29 mouse cellular contexts compared by ENCODE assay signal in the genomic region with DNA sequence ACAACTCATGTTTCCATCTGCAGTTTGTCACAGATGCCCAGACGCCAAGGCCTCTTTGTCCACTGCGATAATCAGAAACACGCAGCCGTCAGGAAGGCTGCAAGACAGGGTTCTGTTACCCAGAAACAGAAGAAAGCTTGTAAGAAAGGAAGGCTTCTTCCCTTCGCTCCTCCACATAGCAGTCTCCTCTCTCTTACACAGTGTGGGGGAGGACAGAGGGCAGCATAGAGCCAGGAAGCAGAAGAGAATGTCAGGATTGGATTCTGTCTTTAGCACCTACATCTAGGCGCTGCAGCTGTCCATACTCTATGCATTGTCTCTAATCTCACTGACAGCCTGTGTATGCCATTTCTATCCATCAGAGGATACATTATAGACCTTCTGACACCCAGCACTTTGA. TPM values are rescaled to one million over a fixed set of nuclear protein-coding genes. Genes with fewer than 3 reads are reported as not detected.
DNase-seq lines count a peak whose midpoint lies in the region; ATAC-seq and TF ChIP-seq lines count a peak whose summit lies in the region.
"Had no signal": no experiment of that assay in that cellular context is flagged by ENCODE, and none has a peak within 500 bp of the region (broad histone marks: within the 10 kb centered on the region; RNA-seq: fewer than 3 reads in every experiment).

No protein-coding gene starts in this region.

- no peak for DNase-seq in forebrain, postnatal 0 days
- DNase-seq in kidney, postnatal 0 days (ENCODE audit: low spot score) = peak; percentile 36
- DNase-seq in kidney, adult 9 months = no peak
- DNase-seq in retina, adult 2 months (ENCODE audit: low read depth, low spot score) = peak; percentile 22
- DNase-seq in retina, embryonic 14.5 days (ENCODE audit: low spot score) = no peak
- no peak for DNase-seq in cerebellum, adult 2 months
- DNase-seq: B cell, adult 2 months; cerebellum, adult 9-11 months; gastrocnemius, adult 2 months; kidney, adult 2 months; kidney, postnatal 25 days; right cerebral cortex, postnatal 14 days; spleen, adult 18-20 months; thymus, adult 2 months had no signal

- no peaks in the 10 kb centered on the region for H3K4me1 ChIP-seq in forebrain, postnatal 0 days (ENCODE audit: insufficient read depth)
- no peaks in the 10 kb centered on the region; the same call in 1 of the 2 replicates for H3K4me1 ChIP-seq in forebrain, embryonic 16.5 days (replicated peaks; ENCODE audit: control insufficient read depth, insufficient read depth, low read length)
- no peaks in the 10 kb centered on the region for H3K4me1 ChIP-seq in kidney, postnatal 0 days (replicated peaks; ENCODE audit: insufficient read depth, low read length)
- peaks cover 3% of the 10 kb centered on the region for H3K4me1 ChIP-seq in cerebellum, adult 2 months (ENCODE audit: control insufficient read depth, insufficient read depth, low read length)
- H3K4me1 ChIP-seq: forebrain, embryonic 13.5 days; lung, embryonic 15.5 days; midbrain, embryonic 13.5 days had no signal

- no peak overlapping the region for H3K27ac ChIP-seq in forebrain, postnatal 0 days (ENCODE audit: low read depth, low read length)
- no peak overlapping the region for H3K27ac ChIP-seq in forebrain, embryonic 16.5 days (ENCODE audit: low read length)
- H3K27ac ChIP-seq in kidney, postnatal 0 days = no peak overlapping the region
- H3K27ac ChIP-seq in cerebellum, adult 2 months (ENCODE audit: insufficient read depth, low read length) = no peak overlapping the region
- H3K27ac ChIP-seq: forebrain, embryonic 13.5 days; gastrocnemius, adult 2 months; lung, embryonic 15.5 days; midbrain, embryonic 13.5 days had no signal

- no peak overlapping the region for H3K9ac ChIP-seq in forebrain, postnatal 0 days
- H3K9ac ChIP-seq in forebrain, embryonic 16.5 days (replicated peaks; ENCODE audit: low read depth, low read length) = no peak overlapping the region
- no peak overlapping the region for H3K9ac ChIP-seq in kidney, postnatal 0 days (ENCODE audit: low read depth, low read length)
- H3K9ac ChIP-seq: forebrain, embryonic 13.5 days; lung, embryonic 15.5 days; midbrain, embryonic 13.5 days had no signal

- H3K27me3 ChIP-seq in forebrain, postnatal 0 days (ENCODE audit: insufficient read depth, low read length) = no peaks in the 10 kb centered on the region
- H3K27me3 ChIP-seq in forebrain, embryonic 16.5 days (replicated peaks; ENCODE audit: control insufficient read depth, insufficient read depth, low read length) = no peaks in the 10 kb centered on the region
- H3K27me3 ChIP-seq in kidney, postnatal 0 days (ENCODE audit: insufficient read depth, low read length) = no peaks in the 10 kb centered on the region
- no peaks in the 10 kb centered on the region for H3K27me3 ChIP-seq in cerebellum, adult 2 months (ENCODE audit: control insufficient read depth, insufficient read depth, low read length)
- H3K27me3 ChIP-seq: forebrain, embryonic 13.5 days; lung, embryonic 15.5 days; midbrain, embryonic 13.5 days had no signal

- WGBS in forebrain, postnatal 0 days = 64% methylated on average over 6 of the region's 6 CpGs
- 56% methylated on average over 6 of the region's 6 CpGs for WGBS in forebrain, embryonic 16.5 days
- WGBS in kidney, postnatal 0 days = 41% methylated on average over 6 of the region's 6 CpGs
- WGBS in cerebellum, adult 2 months = 78% methylated on average over 6 of the region's 6 CpGs

- no peaks in the 10 kb centered on the region for H3K36me3 ChIP-seq in forebrain, postnatal 0 days (ENCODE audit: insufficient read depth)
- no peaks in the 10 kb centered on the region for H3K36me3 ChIP-seq in forebrain, embryonic 16.5 days (ENCODE audit: control insufficient read depth, insufficient read depth)
- no peaks in the 10 kb centered on the region for H3K36me3 ChIP-seq in kidney, postnatal 0 days (ENCODE audit: insufficient read depth, low read length)
- H3K36me3 ChIP-seq: lung, embryonic 15.5 days; midbrain, embryonic 13.5 days had no signal

- TF ChIP-seq POLR2A in cerebellum, adult 2 months (IDR thresholded peaks at IDR 0.05; ENCODE audit: borderline replicate concordance, insufficient read depth, low read length) = no peak

- H3K9me3 ChIP-seq in forebrain, postnatal 0 days (ENCODE audit: low read length) = no peaks in the 10 kb centered on the region
- H3K9me3 ChIP-seq in forebrain, embryonic 16.5 days (ENCODE audit: control insufficient read depth, low read length) = no peaks in the 10 kb centered on the region
- H3K9me3 ChIP-seq in kidney, postnatal 0 days (replicated peaks; ENCODE audit: low read length) = no peaks in the 10 kb centered on the region
- H3K9me3 ChIP-seq: forebrain, embryonic 13.5 days; lung, embryonic 15.5 days; midbrain, embryonic 13.5 days had no signal

- peak; percentile 50; the same call in 1 of the 2 replicates for ATAC-seq in forebrain, postnatal 0 days
- no peak for ATAC-seq in forebrain, embryonic 16.5 days
- ATAC-seq in kidney, postnatal 0 days (replicated peaks; ENCODE audit: low FRiP score, low read depth) = no peak
- ATAC-seq: forebrain, embryonic 13.5 days; midbrain, embryonic 13.5 days had no signal

- no peak for TF ChIP-seq CTCF in forebrain, postnatal 0 days (IDR thresholded peaks at IDR 0.05; ENCODE audit: low read depth)
- no peak; the same call in 1 of the 2 replicates for TF ChIP-seq CTCF in kidney, postnatal 0 days (IDR thresholded peaks at IDR 0.05; ENCODE audit: low read depth)
- TF ChIP-seq CTCF in cerebellum, adult 2 months (IDR thresholded peaks at IDR 0.05; ENCODE audit: borderline replicate concordance, insufficient read depth, low read depth, low read length) = no peak

- H3K4me2 ChIP-seq in forebrain, postnatal 0 days (ENCODE audit: low read depth) = no peak overlapping the region
- H3K4me2 ChIP-seq in forebrain, embryonic 16.5 days (ENCODE audit: low read length) = no peak overlapping the region
- H3K4me2 ChIP-seq in kidney, postnatal 0 days (ENCODE audit: low read length) = no peak overlapping the region
- H3K4me2 ChIP-seq: forebrain, embryonic 13.5 days; lung, embryonic 15.5 days; midbrain, embryonic 13.5 days had no signal

- H3K4me3 ChIP-seq in forebrain, postnatal 0 days (ENCODE audit: low read depth, low read length) = no peak overlapping the region
- H3K4me3 ChIP-seq in forebrain, embryonic 16.5 days (replicated peaks; ENCODE audit: low read length) = no peak overlapping the region
- no peak overlapping the region for H3K4me3 ChIP-seq in kidney, postnatal 0 days (replicated peaks; ENCODE audit: low read depth, low read length)
- H3K4me3 ChIP-seq in cerebellum, adult 2 months (replicated peaks; ENCODE audit: insufficient read depth, low read depth, low read length) = no peak overlapping the region
- H3K4me3 ChIP-seq: forebrain, embryonic 13.5 days; gastrocnemius, adult 2 months; lung, embryonic 15.5 days; midbrain, embryonic 13.5 days; myocyte had no signal

RNA-seq across cellular contexts. Expression of a gene that starts 17.6 kb away (rescaled TPM):
- total RNA-seq in forebrain, postnatal 0 days (2014; rRNA removed) = not detected in 2 replicates
- polyA plus RNA-seq in forebrain, postnatal 0 days (2015; fragmentation: Nextera tagmentation; extraction: Ambion mirVana) = not detected in 2 replicates
- not detected in 2 replicates for polyA plus RNA-seq in forebrain, embryonic 16.5 days (2015; fragmentation: Nextera tagmentation; extraction: Ambion mirVana)
- polyA plus RNA-seq in kidney, postnatal 0 days (2015; fragmentation: Nextera tagmentation; extraction: Ambion mirVana) = not detected in 2 replicates
- polyA plus RNA-seq in cerebellum, adult 2 months (2012; rRNA removed) = not detected in 2 replicates
- total RNA-seq: adrenal gland, postnatal 4 days; gastrocnemius, adult 2 months; hematopoietic stem cell, adult 5-6 weeks; layer of hippocampus, adult 8-10 months; left cerebral cortex, postnatal 25 days; liver, adult 2 months; megakaryocyte progenitor cell, adult 5-6 weeks had no signal
- polyA plus RNA-seq: cortical plate, adult 2 months; forebrain, embryonic 13.5 days; gonadal fat pad, adult 2 months; heart, embryonic 14.5 days; kidney, adult 2 months; liver, adult 2 months; lung, embryonic 15.5 days; midbrain, embryonic 13.5 days; neural tube, embryonic 14.5 days; thymus, adult 2 months had no signal

RNA-seq across cellular contexts. Expression of a gene that starts 18.9 kb away (rescaled TPM):
- total RNA-seq in forebrain, postnatal 0 days (2014; rRNA removed) = 1.3 and 1.8 TPM in 2 replicates
- 0.36 TPM in 2 replicates for polyA plus RNA-seq in forebrain, postnatal 0 days (2015; fragmentation: Nextera tagmentation; extraction: Ambion mirVana)
- polyA plus RNA-seq in forebrain, embryonic 16.5 days (2015; fragmentation: Nextera tagmentation; extraction: Ambion mirVana) = 0.15 and 0.20 TPM in 2 replicates
- not detected in 2 replicates for polyA plus RNA-seq in kidney, postnatal 0 days (2015; fragmentation: Nextera tagmentation; extraction: Ambion mirVana)
- 2.1 and 2.3 TPM in 2 replicates for polyA plus RNA-seq in cerebellum, adult 2 months (2012; rRNA removed)
- total RNA-seq: gastrocnemius, adult 2 months; hematopoietic stem cell, adult 5-6 weeks had no signal
- polyA plus RNA-seq: heart, embryonic 14.5 days; kidney, adult 2 months; liver, adult 2 months; lung, embryonic 15.5 days; myocyte; thymus, adult 2 months had no signal

RNA-seq across cellular contexts. Expression of a gene that starts 19.1 kb away (rescaled TPM):
- not detected in 2 replicates for total RNA-seq in forebrain, postnatal 0 days (2014; rRNA removed)
- polyA plus RNA-seq in forebrain, postnatal 0 days (2015; fragmentation: Nextera tagmentation; extraction: Ambion mirVana) = not detected in 2 replicates
- polyA plus RNA-seq in forebrain, embryonic 16.5 days (2015; fragmentation: Nextera tagmentation; extraction: Ambion mirVana) = not detected in 2 replicates
- polyA plus RNA-seq in kidney, postnatal 0 days (2015; fragmentation: Nextera tagmentation; extraction: Ambion mirVana) = not detected in 2 replicates
- polyA plus RNA-seq in cerebellum, adult 2 months (2012; rRNA removed) = not detected in 2 replicates
- total RNA-seq: adrenal gland, postnatal 4 days; gastrocnemius, adult 2 months; hematopoietic stem cell, adult 5-6 weeks; layer of hippocampus, adult 8-10 months; left cerebral cortex, postnatal 25 days; liver, adult 2 months; megakaryocyte progenitor cell, adult 5-6 weeks had no signal
- polyA plus RNA-seq: cortical plate, adult 2 months; forebrain, embryonic 13.5 days; heart, embryonic 14.5 days; kidney, adult 2 months; liver, adult 2 months; lung, embryonic 15.5 days; midbrain, embryonic 13.5 days; neural tube, embryonic 14.5 days had no signal

RNA-seq across cellular contexts. Expression of a gene that starts 43.6 kb away (rescaled TPM):
- 0.29 and 0.46 TPM in 2 replicates for total RNA-seq in forebrain, postnatal 0 days (2014; rRNA removed)
- polyA plus RNA-seq in forebrain, postnatal 0 days (2015; fragmentation: Nextera tagmentation; extraction: Ambion mirVana) = 0.16 and 0.34 TPM in 2 replicates
- polyA plus RNA-seq in forebrain, embryonic 16.5 days (2015; fragmentation: Nextera tagmentation; extraction: Ambion mirVana) = not detected in 2 replicates
- not detected in 2 replicates for polyA plus RNA-seq in kidney, postnatal 0 days (2015; fragmentation: Nextera tagmentation; extraction: Ambion mirVana)
- 0.05 TPM in 1 of 2 replicates, not detected in the other for polyA plus RNA-seq in cerebellum, adult 2 months (2012; rRNA removed)
- total RNA-seq: adrenal gland, postnatal 4 days; gastrocnemius, adult 2 months; hematopoietic stem cell, adult 5-6 weeks; liver, adult 2 months; megakaryocyte progenitor cell, adult 5-6 weeks had no signal
- polyA plus RNA-seq: cortical plate, adult 2 months; forebrain, embryonic 13.5 days; gonadal fat pad, adult 2 months; heart, embryonic 14.5 days; kidney, adult 2 months; liver, adult 2 months; midbrain, embryonic 13.5 days; neural tube, embryonic 14.5 days; thymus, adult 2 months had no signal

RNA-seq across cellular contexts. Expression of a gene that starts 55.1 kb away (rescaled TPM):
- total RNA-seq in forebrain, postnatal 0 days (2014; rRNA removed) = not detected in 2 replicates
- polyA plus RNA-seq in forebrain, postnatal 0 days (2015; fragmentation: Nextera tagmentation; extraction: Ambion mirVana) = not detected in 2 replicates
- not detected in 2 replicates for polyA plus RNA-seq in forebrain, embryonic 16.5 days (2015; fragmentation: Nextera tagmentation; extraction: Ambion mirVana)
- not detected in 2 replicates for polyA plus RNA-seq in kidney, postnatal 0 days (2015; fragmentation: Nextera tagmentation; extraction: Ambion mirVana)
- not detected in 2 replicates for polyA plus RNA-seq in cerebellum, adult 2 months (2012; rRNA removed)
- total RNA-seq: adrenal gland, postnatal 4 days; gastrocnemius, adult 2 months; hematopoietic stem cell, adult 5-6 weeks; layer of hippocampus, adult 8-10 months; left cerebral cortex, postnatal 25 days; liver, adult 2 months; megakaryocyte progenitor cell, adult 5-6 weeks had no signal
- polyA plus RNA-seq: cortical plate, adult 2 months; forebrain, embryonic 13.5 days; heart, embryonic 14.5 days; kidney, adult 2 months; liver, adult 2 months; lung, embryonic 15.5 days; midbrain, embryonic 13.5 days; neural tube, embryonic 14.5 days had no signal

Comparison
In these comparisons a context has a peak if more than half of its experiments do, and no peak if none do; other contexts are left out.
1. DNase-seq: peak in kidney, postnatal 0 days (single experiment) and retina, adult 2 months (single experiment); none in forebrain, postnatal 0 days (single experiment), kidney, adult 9 months (single experiment), retina, embryonic 14.5 days (single experiment) and cerebellum, adult 2 months (0 of 2).